Mouse (Mus musculus): ENCODE data around the gene Uaca.

DNA sequence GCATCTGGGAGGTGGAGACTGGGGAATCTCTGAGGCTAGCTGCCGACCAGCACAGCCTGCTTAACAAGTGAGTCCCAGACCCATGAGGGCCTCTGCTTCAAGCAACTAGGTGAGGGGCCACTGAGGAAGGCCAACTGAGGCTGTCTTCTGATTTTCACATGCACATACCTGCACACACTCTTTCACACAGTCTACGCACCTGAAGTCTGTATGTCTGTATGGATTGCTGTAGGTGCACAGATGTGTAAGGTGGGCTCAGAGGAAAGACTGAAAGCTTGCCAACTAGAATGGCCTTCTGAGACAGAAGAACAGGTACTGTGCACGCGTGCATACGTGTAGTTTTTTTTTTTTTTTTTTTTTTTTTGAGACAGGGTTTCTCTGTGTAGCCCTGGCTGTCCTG is 8.0 kb downstream of the Uaca start:
- TF ChIP-seq POLR2A (IDR thresholded peaks at IDR 0.05; ENCODE audit: extremely low read depth, insufficient read depth, low read length) (no peak), CTCF (IDR thresholded peaks at IDR 0.05; ENCODE audit: extremely low read depth, insufficient read depth, low read length) (no peak)
